Mouse (Mus musculus): ENCODE results near the gene Gm21409. TPM values are rescaled to one million over a fixed set of nuclear protein-coding genes. Genes with fewer than 3 reads are reported as not detected.
"Not testable (repeated sequence)": the region's sequence is repeated elsewhere in the genome, so short reads cannot be mapped to it uniquely, and the experiment has no call there.

The Gm21409 gene
- not detected in 2 replicates for polyA plus RNA-seq (2015; fragmentation: Nextera tagmentation; extraction: Ambion mirVana)

- H3K9ac ChIP-seq; H3K27ac ChIP-seq; ATAC-seq; H3K4me1 ChIP-seq; H3K36me3 ChIP-seq (ENCODE audit: poor library complexity, severe bottlenecking); H3K9me3 ChIP-seq (replicated peaks); H3K4me2 ChIP-seq; H3K27me3 ChIP-seq; H3K4me3 ChIP-seq: not testable (repeated sequence)
- WGBS: no CpG with 5 or more reads among the region's 6 CpGs
Observed at GRCm38 (mm10) chrY:84746385-84746784, at the start of gene Gm21409. Gene Gm21409 (plus strand): TSS chrY:84746685.

Other genes with a start within 250 kb of the Gm21409 start
- not detected in 2 replicates for gene Gm21394, start 181.8 kb upstream of the Gm21409 start, polyA plus RNA-seq (2015; fragmentation: Nextera tagmentation; extraction: Ambion mirVana)

Measured in forebrain, embryonic 13.5 days (tissue).